Mouse (Mus musculus): Measurements from ENCODE around the gene Gm5475.

Gm5475 gene

DNA sequence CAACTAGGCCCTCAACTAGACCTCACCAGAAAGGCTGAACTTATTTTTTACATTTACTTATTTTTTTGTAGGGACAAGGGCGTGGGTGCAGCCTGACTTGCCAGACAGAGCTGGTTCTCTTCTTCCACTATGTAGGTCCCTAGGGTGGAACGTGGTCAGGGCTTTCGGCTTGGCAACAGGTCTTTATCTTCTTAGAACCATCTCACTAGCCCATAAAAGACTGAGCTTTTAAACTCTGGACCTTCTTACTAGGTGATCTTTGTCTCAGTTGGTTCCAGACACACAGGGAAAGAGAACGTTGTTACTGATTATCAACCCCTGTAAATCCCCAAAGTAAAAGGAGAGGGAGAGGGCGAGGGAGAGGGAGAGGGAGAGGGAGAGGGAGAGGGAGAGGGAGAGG lies 8.6 kb upstream of the Gm5475 start:
- DNase-seq (ENCODE audit: low spot score) = no peak

DNA sequence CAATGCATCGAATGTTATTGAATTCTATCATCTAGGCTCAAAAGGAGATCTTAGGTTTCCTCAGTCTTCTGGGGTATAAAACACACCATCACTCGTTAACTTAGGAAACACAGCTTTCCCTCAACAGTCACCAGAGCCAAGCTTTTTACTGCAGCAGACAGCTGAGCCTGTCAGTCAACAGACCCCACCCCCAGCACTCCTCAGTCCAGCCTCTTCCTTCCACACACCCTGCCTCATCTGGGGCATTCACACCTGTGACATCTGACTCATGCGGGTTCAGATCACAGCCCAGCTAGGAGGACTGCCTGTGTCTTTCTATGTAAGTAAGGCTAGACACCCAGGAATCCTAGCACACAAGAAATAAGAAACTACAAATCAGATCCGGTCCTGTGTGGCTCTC lies 7.9 kb upstream of the Gm5475 start:
- DNase-seq (ENCODE audit: low spot score) = no peak

DNA sequence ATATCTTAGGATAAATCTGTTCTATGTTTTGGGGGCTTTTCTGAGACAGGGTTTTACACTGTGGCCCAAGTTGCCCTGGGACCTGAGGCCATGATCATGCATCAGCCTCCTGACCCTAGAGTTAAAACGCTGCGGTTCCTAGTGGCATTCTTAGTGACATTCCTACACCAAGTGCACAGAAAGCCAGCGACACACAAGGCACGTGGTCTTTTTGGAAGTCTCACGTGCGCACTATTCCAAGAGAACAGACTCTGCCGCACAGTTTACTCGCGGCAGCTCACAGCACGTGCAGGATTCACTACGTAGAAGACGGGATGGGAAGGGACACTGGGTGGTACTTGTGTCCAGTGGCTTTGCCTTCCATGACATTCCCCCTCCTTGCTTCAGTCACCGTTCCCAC lies 7.0 kb upstream of the Gm5475 start:
- no peak for DNase-seq (ENCODE audit: low spot score)

DNA sequence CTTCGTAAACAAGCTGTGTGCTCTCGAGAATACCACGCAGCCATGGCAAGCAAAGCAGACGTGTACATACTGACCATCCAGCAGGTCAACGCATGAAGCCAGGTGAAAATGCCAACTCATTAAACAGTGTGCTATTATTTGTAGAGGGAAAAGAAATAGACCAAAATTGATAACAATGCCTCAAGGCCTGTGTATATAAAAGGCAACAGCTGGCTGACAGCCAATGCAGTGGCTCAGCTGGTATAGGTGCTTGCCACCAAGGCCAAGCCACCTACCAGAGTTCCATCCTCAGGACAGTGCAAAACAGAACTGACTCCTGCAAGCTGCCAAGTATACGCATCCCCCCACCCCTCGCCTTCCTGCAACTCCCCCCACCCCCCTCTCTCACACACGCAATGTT lies 6.3 kb upstream of the Gm5475 start:
- peak; percentile 59 for DNase-seq (ENCODE audit: low spot score)

DNA sequence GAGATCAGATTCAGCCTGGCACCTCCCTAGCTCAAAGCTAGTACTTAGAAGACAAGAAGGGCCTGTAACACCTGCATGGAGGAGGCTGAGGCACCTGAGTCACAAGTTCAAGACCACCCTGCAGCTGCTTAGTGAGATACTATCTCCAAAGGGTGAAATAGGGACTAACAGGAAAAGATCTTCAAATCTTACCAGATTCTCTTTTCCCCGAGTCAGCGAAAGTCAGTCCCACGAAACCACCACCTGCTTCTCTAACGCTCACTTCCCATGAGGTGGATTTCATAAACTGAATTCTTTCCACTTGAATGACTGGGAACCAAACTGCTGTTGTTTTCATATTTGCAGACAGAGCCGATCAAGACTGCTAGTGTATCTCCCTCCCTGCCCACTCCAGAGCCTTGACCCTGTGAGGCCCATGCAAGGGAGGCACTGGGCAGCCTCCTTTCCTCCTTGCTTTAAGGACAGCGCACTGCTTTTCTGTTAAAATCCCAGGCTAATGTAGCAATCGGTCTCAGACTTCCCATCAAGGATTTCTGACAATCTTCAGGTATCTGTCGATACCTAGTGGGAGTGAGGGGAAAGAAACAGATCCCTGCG lies 4.0 kb upstream of the Gm5475 start:
- DNase-seq (ENCODE audit: low spot score) = no peak

DNA sequence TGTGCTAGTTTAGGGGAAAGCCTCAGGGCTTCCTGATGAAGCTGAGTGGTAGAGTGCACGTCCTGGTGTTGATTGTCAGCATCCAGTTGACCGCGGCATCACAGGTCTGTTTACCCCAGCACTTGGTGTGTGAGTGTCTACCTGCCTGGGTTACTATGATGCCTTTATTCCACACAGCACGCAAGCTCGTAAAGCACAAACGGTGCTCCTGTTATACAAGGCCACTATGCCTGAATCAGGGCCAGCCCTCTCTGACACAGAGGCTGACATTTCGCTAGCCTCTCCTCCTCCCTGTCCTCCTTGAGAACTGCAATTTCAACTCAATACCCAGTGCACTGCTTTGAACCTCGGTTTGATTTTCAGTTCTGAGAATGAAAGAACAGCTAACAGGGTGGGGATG lies 2.6 kb upstream of the Gm5475 start:
- DNase-seq (ENCODE audit: low spot score) = no peak

DNA sequence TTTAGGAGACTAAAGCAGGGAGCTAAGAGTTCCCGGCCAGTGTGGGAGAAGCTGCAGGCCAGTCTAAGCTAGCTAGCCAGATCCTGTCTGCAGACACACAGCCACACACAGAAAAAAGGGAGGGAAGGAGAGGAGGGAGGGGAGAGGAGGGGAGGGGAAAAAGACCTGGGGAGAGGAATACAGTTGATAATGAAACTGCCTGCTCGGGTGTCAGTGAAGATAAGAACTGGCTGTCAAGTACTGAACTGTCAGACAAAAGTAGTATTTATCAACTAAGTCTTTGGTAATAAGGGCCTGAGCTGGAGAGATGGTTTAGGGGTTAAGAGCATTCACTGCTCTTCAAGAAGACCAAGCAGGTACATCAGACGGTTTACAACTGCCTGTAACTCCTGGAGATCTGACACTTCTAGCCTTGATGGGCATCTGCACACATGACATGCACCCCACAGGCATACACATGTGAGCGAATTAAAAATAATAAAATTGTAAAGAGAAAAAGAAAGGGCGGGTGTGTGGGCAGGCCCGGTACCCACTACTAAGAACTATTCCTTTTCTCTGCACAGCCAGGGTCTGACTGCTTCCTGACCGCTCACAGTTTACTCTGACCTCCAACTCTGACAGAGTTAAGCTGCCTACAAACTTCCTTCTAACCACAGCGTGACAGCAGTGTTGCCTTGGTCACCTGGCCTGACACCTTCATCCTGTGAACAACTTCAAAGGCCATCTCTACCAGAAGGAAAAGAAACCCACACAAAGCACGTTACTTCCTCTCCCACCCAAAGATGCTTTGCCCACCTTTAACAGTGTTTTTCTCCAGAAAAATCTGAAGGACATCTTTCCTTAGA lies 1.8 kb upstream of the Gm5475 start:
- DNase-seq (ENCODE audit: low spot score) = no peak

DNA sequence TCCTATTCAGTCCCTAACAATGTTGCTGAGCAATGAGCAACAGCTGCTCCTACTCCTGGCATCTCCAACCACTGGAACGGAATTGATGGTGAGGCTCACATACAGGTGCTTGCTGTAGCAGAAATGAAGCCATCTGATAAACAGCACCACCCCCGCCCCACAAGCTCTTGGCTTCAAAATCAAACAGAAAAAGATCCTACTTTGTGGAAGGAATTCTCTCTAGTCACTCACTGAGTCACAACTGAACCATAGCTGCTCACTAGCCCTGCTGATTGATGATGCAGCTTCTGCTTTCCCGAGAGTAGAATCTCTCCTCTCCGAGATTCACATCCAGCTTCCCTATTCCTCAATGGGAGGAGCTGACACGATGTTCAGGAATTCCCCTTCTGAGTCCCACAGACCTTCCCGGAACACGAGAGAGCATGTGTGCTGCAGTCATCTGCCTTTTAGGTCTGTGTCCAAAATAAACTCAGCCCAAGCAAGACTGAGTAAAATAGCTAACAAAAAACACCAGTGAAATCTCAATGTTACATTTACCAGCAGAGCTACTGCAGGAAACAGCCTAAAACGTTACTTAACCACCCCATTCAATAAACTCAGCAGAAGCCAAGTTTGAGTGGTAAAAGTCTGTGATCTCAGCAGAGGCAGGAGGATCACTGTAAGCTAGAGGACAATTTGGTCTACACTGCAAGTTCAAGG lies 739 bp upstream of the Gm5475 start:
- DNase-seq (ENCODE audit: low spot score) = no peak

DNA sequence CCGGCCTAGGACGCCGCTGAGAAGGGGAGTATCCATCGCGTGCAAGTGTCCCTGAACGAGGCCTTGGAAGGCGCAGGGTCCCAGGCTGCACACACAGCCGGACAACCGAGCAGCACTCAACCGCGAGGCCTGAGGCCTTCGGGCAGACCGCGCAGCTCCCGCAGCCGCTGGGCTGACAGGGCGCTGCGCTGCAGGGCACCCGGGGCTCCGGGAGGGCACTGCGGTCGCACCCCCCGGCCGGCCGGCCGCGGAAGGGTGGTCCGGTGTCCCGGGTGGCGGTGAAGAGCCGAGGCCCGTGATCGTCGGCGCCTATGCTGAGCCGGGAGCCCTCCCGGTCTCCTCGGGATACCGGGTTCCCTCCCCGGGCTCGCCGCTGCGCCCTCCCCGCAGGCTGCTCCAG lies 529 bp downstream of the Gm5475 start:
- DNase-seq (ENCODE audit: low spot score) = peak; percentile 65

DNA sequence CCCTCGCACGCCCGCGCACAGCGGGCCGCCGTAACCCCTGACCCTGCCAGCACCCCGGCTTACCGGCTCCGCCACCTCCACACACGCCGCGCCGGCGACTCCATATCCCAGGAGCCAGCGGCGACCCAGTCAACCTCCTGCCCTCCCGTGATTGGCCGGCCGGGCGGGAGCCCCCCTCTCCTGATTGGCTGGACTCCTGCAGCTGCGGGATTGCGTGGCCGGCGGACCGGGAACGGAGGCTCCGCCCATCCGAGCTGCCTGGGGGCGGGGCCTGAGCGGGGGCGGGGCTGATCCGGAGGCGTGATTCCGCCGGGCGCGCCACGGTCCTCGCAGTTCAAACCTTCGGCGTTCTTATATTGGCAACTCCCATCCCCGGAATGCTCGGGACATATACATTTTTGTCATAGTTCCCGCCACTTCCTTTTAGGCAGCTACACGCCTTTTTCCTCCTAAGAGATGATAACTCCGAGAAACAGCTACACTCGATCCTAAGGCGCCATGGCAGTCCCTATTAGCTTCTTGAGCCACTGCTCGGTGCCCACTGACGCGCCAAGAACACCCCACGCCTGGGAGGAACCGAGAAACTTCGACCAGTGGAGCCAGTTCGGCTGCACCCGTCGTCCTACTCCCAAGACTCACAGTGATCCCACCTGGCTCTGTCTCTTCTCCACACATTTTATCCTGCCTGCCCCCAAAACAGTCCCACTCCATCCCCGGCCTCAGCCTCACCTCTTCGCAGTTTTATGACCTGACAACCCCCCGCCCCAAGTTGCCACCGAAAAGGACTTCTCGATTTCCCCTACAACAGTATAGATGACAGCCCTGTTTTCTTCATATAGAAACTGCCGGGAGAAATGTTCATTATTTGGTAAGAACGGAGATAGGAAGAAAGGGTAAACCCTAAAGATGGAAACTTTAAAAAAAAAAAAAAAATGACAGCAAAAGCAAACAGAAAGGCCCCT lies 1.2 kb downstream of the Gm5475 start:
- peak; percentile 98 for DNase-seq (ENCODE audit: low spot score)

DNA sequence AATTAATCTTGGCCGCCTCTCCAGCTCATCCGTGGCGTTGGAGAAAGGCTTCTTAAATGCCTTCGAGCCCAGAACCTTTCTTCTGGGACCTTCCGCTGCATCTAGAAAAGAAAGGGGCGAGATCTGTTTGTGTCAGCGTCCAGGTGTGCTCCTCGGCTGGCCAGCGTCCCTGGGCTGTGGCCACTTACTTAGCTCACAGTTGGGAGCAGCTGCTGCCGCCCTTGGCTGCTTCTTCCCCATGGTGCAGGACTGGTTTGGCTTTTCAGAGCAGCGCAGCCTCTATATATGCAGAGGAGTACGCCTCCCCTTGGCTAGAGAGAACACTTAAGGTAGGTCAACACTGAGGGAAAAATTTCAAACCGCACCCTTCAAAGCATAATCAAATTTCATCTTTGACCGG lies 2.0 kb downstream of the Gm5475 start:
- peak; percentile 69 for DNase-seq (ENCODE audit: low spot score)

DNA sequence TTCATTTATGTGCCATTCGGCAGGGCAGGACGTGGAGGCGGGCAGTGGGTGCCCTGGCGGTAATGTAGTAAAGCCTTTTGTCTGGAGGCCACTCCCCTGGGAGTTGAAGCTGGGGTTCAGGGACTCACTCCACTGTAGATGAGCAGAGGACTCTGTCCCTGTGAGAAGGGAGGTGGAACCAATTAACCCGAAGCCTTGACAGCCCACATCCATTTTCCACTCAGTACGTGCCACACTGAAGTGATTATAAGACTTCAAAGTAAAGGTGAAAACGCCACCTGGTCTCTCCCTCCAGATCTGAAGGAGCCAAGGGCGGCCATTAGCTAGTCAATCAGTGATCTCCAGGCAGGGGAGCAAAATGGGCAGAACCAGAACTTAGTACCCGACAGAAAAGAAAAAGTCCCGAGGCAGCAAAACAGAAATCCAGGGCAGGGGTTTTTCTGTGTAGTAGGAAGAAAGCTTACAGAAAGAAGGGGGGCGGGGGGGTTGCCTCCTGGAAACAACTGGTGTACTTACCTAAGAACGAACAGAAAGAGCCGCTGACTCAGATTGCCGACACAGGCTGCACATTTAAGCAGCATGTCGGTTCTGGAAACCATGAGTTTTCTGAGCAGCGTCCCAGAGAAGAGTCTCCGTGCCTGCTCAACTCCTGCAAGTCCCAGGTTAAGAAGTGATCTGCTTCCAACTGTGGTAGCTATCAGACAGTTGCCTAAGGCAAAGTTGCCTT lies 2.6 kb downstream of the Gm5475 start, which contains the start of gene Slc11a2:
TSS of gene Slc11a2 (minus strand) at position 677 of the 727 bp plus-strand sequence.
- peak; percentile 49 for DNase-seq (ENCODE audit: low spot score)

DNA sequence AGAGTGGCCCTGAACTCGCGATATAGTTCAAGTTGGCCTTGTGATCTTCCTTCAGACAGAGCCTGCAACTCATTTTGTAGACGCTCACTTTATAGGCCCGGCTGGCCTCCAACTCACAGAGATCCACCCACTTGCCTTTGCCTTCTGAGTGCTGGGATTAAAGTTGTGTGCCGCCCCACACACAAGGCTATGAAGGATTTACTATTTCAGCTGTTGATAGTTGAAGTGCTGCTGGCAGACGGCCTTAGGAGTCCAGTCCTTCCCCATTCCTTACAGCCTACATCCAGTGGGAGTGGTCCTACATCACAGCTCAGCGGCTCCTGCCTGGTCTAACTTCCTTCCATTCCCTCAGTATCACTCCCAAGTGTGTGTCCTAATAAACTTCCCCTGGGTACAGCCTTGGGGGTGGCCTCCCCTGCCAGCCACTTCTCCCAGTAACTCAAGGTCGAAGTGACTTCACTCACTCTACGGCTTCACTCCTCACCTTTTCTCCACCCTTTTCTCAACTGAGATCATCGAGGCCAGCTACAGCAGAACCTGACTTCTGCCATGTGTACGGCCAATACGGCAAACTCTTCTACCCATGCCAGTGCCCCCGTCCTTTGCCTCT lies 6.5 kb downstream of the Gm5475 start:
- no peak for DNase-seq (ENCODE audit: low spot score)

DNA sequence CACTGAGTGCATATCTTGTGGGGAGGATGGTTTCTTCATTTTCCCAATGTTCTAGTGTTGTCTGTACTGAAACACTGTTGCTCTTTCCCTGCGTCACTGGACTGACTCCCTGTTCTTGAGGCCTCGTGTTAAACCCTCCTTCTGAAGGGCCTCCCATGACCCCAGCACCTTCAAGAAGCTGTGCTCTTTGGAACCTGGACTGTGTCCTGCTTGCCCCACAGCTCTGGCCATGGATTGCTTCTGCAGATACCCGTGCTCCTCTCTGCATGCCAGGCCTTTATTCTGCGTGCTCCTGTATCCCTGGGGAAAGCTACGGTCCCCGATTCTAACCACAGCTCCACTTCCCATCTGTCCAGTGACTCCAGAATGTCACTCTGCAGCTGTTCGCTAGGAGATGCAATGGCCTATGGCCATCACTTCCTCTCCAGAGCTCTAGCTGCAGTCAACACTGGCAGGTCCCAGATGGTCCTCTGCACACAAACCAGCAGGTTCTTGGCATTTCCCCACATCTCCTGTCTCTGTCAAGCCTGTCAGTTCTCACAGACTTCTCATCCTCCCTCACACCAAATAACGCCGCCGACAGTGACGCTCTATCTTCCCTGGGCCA lies 8.1 kb downstream of the Gm5475 start:
- no peak for DNase-seq (ENCODE audit: low spot score)

DNA sequence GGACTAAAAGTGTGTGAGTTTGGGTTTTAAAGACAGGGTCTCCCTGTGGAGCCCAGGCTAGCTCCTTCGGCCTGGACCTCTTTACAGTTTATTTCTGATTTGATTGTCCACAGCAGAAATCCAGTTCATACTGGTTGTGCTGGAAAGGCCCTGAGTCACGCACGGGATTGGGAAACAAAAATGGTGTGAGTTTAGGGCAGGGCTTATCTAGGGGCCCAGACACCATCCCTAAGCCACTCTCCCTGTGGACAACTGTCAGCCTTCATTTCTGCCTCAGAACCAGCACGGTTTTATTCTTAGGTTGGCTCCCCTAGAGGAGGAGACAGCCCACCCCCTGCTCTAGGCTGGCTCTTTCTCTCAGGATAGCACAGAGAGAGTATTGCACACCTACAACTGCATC lies 11.3 kb downstream of the Gm5475 start:
- DNase-seq (ENCODE audit: low spot score) = no peak

DNA sequence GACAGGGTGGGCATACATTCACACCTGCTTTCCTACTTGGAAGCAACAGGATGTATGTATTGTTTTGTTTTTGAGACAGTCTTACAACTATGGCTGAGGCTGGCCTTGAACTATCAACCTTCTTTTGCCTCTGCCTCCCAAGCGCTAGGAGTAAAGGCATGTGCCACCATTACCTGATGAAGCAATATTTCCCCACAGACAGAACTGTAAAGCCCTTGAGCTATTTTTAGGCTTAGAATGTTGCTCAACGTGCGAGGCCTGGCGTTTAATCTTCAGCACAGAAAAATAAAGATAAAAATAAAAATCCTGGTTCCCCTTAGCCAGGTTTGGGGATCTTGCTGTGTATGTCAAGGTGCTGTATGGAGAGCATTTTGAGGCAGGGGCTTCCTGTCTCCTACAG lies 14.2 kb downstream of the Gm5475 start:
- DNase-seq (ENCODE audit: low spot score) = no peak

DNA sequence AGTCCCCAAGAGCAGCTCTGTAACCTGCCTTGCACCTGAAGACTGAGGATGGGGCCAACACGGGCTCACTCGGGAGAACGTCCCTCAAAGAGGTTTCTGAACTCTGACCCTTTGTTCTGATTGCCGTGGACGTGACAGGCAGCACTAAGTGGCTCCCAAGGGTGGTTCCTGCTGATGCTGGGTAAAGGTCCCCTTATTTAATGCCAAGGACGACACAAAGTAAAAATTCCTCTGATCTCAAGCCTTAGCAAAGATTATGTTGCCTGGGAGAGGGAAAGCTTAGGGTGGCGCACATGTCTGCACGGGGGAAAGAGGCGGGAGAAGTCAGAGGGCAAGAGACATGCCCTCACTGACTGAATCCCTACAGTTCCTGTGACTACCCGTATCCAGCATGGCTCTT lies 14.6 kb downstream of the Gm5475 start:
- DNase-seq (ENCODE audit: low spot score) = no peak

DNA sequence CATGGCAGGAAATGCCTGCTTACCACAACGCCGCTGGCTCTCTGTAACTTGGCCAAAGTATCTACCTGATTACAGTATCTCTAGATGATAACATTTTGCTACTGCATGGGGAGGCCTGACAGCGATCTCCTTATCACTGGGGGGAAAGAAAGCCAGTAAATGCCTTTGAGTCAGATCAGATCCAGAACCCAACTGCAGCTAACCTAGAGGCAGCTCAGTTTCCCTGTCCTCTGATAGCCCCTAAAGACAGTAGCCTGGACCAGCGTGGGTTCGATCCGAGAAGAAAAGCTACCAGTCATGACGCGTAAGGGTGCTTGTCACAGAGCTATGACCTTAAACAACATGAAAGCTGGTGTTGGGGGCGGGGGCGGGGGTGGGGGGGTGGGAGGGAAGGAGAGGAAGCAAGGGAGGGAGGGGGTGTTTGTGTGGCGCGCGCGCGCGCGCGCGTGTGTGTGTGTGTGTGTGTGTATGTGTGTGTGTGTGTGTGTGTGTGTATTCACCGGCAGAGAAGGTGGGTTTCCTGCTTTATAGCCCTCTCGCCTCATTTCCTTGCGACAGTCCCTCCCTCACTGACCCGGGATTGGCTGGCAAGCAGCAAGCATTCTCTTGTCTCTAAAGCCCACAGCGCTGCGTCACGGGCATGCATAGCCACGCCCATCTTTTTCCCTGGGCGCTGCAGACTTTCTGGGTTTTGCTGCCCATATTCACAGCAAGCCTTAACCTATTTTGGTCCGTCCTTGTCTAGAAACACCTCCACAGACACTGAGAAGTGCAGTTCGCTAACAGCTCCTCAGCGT lies 21.4 kb downstream of the Gm5475 start:
- DNase-seq (ENCODE audit: low spot score) = peak; percentile 82

DNA sequence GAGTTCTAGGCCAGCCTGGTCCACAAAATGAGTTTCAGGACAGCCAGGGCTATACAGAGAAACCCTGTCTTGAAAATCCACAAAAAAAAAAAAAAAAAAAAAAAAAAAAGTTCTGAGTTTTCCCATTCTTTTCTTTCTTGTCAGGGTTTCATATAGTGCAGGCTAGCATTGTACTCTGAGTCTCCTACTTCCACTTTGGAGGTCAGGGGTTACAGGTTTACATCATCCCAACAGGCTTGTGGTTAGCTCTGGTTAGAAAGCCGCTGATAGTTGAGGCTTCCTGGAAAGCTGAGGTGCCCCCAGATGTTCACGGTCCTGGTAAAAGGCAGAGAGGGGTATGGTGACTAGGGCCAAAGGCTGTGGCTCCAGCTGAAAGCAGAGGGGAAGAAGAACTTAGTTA lies 24.9 kb downstream of the Gm5475 start:
- no peak for DNase-seq (ENCODE audit: low spot score)

DNA sequence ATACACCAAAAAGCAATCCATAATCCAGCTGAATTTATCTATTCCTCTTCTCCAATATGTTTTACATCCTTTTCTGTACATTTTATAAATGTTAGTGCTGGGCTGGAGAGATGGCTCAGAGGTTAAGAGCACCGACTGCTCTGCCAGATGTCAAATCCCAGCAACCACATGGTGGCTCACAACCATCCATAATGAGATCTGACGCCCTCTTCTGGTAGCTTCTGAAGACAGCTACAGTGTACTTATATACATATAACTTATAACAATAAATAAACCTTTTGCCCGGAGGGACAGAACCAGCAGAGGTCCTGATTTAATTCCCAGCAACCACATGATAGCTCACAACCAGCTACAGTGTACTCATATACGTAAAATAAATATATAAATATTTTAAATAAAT lies 26.6 kb downstream of the Gm5475 start:
- no peak for DNase-seq (ENCODE audit: low spot score)

Measured in testis, postnatal 10 days (tissue).